Mouse (Mus musculus) liver, embryonic 14.5 days (tissue): ENCODE data around the gene Cdx2.

Source experiments
- CTCF ChIP-seq: IDR thresholded peaks from 2 replicates; pipeline ENCODE4 v1.5.1; 2016; ENCODE audit warnings: antibody characterized with exemption, low read depth, control low read depth
- EP300 ChIP-seq: IDR thresholded peaks from 2 replicates; pipeline ENCODE4 v1.6.1; 2016; ENCODE audit warnings: antibody characterized with exemption, low read depth

DNA sequence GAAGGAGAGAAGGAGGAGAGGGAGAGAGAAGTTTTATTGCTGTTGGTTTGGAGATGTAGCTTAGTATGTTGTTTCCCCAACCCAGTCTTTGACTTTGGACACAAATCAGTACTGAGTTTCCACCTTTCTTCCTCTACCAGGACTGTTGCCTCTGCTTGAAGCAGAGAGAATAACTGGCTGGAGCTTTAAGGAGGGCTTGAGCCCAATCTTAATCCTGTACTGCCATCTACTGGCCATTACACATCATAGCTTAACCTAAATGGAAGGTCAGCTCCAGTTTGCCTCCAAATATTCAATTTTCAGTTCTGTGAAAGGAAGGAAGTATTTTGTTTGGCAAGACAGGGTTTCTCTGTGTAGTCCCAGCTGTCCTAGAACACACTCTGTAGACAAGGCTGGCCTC, 12.6 kb upstream of the Cdx2 start:
- peak; percentile 67 for TF ChIP-seq CTCF
- TF ChIP-seq EP300: no peak
